Comparison of ENCODE assay signal across 8 mouse cellular contexts in the genomic region with DNA sequence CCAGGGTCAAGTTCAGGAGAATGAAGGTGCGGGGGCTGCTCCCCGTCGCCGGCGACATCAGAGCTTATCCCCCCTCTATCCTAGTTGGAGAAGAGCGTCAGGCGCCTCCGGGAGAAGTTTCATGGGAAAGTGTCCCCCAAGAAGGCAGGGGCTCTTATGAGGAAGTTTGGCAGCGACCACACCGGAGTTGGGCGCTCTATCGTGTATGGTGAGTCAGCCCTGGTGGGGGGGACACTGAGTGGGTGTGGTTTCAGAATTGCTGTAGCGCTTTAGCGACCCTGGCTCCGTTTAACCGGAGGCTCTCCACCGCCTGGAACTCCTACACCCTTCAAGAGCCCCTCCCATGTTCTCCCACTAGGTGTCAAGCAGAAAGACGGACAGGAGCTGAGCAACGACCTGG. TPM values are rescaled to one million over a fixed set of nuclear protein-coding genes. Genes with fewer than 3 reads are reported as not detected.
DNase-seq lines count a peak whose midpoint lies in the region; ATAC-seq and TF ChIP-seq lines count a peak whose summit lies in the region.

No protein-coding gene starts in this region.

- H3K27me3 ChIP-seq in kidney, embryonic 15.5 days: peaks cover 38% of the 10 kb centered on the region
- H3K27me3 ChIP-seq in heart, embryonic 15.5 days: peaks cover 29% of the 10 kb centered on the region
- H3K27me3 ChIP-seq in lung, embryonic 14.5 days (ENCODE audit: insufficient read depth, low read length): peaks cover 23% of the 10 kb centered on the region

- DNase-seq in kidney, adult 18-20 months: no peak
- DNase-seq in adrenal gland, postnatal 36 days: peak; percentile 40 to 61
- DNase-seq in lung, embryonic 14.5 days: no peak
- DNase-seq in ovary, postnatal 10 days (ENCODE audit: low spot score): no peak
- DNase-seq in frontal cortex, adult 2 months (ENCODE audit: extremely low spot score in 1 of 2, low spot score in 1 of 2): no peak

- peak; percentile 30; the same call in 1 of the 2 replicates for ATAC-seq in kidney, embryonic 15.5 days (replicated peaks; ENCODE audit: low FRiP score)
- ATAC-seq in heart, embryonic 15.5 days (replicated peaks; ENCODE audit: insufficient number of reproducible peaks, insufficient read depth, low FRiP score, low read depth): no peak
- no peak for ATAC-seq in lung, embryonic 14.5 days (ENCODE audit: insufficient read depth)
- ATAC-seq in erythroid progenitor cell, adult 5-6 weeks (replicated peaks; ENCODE audit: low FRiP score, poor library complexity, severe bottlenecking): no peak

- H3K27ac ChIP-seq in kidney, embryonic 15.5 days: no peak overlapping the region
- H3K27ac ChIP-seq in heart, embryonic 15.5 days: no peak overlapping the region
- no peak overlapping the region for H3K27ac ChIP-seq in lung, embryonic 14.5 days (ENCODE audit: low read depth)

- peak overlapping the region; percentile 62 for H3K4me3 ChIP-seq in kidney, embryonic 15.5 days (replicated peaks)
- peak overlapping the region; percentile 66 for H3K4me3 ChIP-seq in heart, embryonic 15.5 days
- H3K4me3 ChIP-seq in lung, embryonic 14.5 days (ENCODE audit: low read depth, low read length): peak overlapping the region; percentile 43

- no peak for TF ChIP-seq CTCF in lung, embryonic 14.5 days (IDR thresholded peaks at IDR 0.05; ENCODE audit: low read depth)

- no peaks in the 10 kb centered on the region for H3K9me3 ChIP-seq in kidney, embryonic 15.5 days (replicated peaks)
- H3K9me3 ChIP-seq in heart, embryonic 15.5 days (replicated peaks): no peaks in the 10 kb centered on the region
- no peaks in the 10 kb centered on the region for H3K9me3 ChIP-seq in lung, embryonic 14.5 days (ENCODE audit: low read depth, low read length)

- H3K9ac ChIP-seq in kidney, embryonic 15.5 days: peak overlapping the region; percentile 53
- H3K9ac ChIP-seq in heart, embryonic 15.5 days: peak overlapping the region; percentile 60
- H3K9ac ChIP-seq in lung, embryonic 14.5 days: no peak overlapping the region

- H3K4me1 ChIP-seq in kidney, embryonic 15.5 days: peaks cover 12% of the 10 kb centered on the region
- peaks cover 9% of the 10 kb centered on the region for H3K4me1 ChIP-seq in heart, embryonic 15.5 days (replicated peaks)
- H3K4me1 ChIP-seq in lung, embryonic 14.5 days (ENCODE audit: insufficient read depth): no peaks in the 10 kb centered on the region

- H3K4me2 ChIP-seq in kidney, embryonic 15.5 days: peak overlapping the region; percentile 84
- H3K4me2 ChIP-seq in heart, embryonic 15.5 days: peak overlapping the region; percentile 83
- peak overlapping the region; percentile 67 for H3K4me2 ChIP-seq in lung, embryonic 14.5 days

- no peaks in the 10 kb centered on the region for H3K36me3 ChIP-seq in kidney, embryonic 15.5 days
- no peaks in the 10 kb centered on the region for H3K36me3 ChIP-seq in heart, embryonic 15.5 days
- no peaks in the 10 kb centered on the region for H3K36me3 ChIP-seq in lung, embryonic 14.5 days (ENCODE audit: insufficient read depth)

- WGBS in kidney, embryonic 15.5 days: 3% methylated on average over 19 of the region's 19 CpGs
- 3% methylated on average over 19 of the region's 19 CpGs for WGBS in heart, embryonic 15.5 days
- WGBS in lung, embryonic 14.5 days: 3% methylated on average over 19 of the region's 19 CpGs

RNA-seq across cellular contexts. Expression of a gene that starts 0.8 kb away (rescaled TPM):
- 15.2 and 16.1 TPM in 2 replicates for polyA plus RNA-seq in kidney, embryonic 15.5 days (2015; fragmentation: Nextera tagmentation; extraction: Ambion mirVana)
- 10 to 100 TPM; 19.1 to 20.4 TPM for total RNA-seq in adrenal gland, postnatal 36 days (2021)
- 7.1 and 13.4 TPM in 2 replicates for polyA plus RNA-seq in heart, embryonic 15.5 days (2015; fragmentation: Nextera tagmentation; extraction: Ambion mirVana)
- 8.0 and 9.4 TPM in 2 replicates for polyA plus RNA-seq in lung, embryonic 14.5 days (2014; fragmentation: Nextera tagmentation; extraction: Ambion mirVana)
- 1.1 and 1.7 TPM in 2 replicates for total RNA-seq in erythroid progenitor cell, adult 5-6 weeks (2015; ENCODE audit: low replicate concordance)
- 3.7 and 4.3 TPM in 2 replicates for total RNA-seq in erythroid progenitor cell, adult 5-6 weeks (2017; ENCODE audit: low replicate concordance)
- 227 and 254 TPM in 2 replicates for polyA plus RNA-seq in frontal cortex, adult 2 months (2012; rRNA removed)

RNA-seq across cellular contexts. Expression of a gene that starts 10.3 kb away (rescaled TPM):
- 2.5 and 2.8 TPM in 2 replicates for polyA plus RNA-seq in kidney, embryonic 15.5 days (2015; fragmentation: Nextera tagmentation; extraction: Ambion mirVana)
- 1 to 10 TPM; 3.2 to 3.5 TPM for total RNA-seq in adrenal gland, postnatal 36 days (2021)
- polyA plus RNA-seq in heart, embryonic 15.5 days (2015; fragmentation: Nextera tagmentation; extraction: Ambion mirVana): 2.0 and 3.3 TPM in 2 replicates
- 1.9 and 2.9 TPM in 2 replicates for polyA plus RNA-seq in lung, embryonic 14.5 days (2014; fragmentation: Nextera tagmentation; extraction: Ambion mirVana)
- not detected in 2 replicates for total RNA-seq in erythroid progenitor cell, adult 5-6 weeks (2015; ENCODE audit: low replicate concordance)
- 0.53 TPM in 1 of 2 replicates, not detected in the other for total RNA-seq in erythroid progenitor cell, adult 5-6 weeks (2017; ENCODE audit: low replicate concordance)
- 11.5 and 13.6 TPM in 2 replicates for polyA plus RNA-seq in frontal cortex, adult 2 months (2012; rRNA removed)

RNA-seq across cellular contexts. Expression of a gene that starts 18.7 kb away (rescaled TPM):
- 84.2 and 93.7 TPM in 2 replicates for polyA plus RNA-seq in kidney, embryonic 15.5 days (2015; fragmentation: Nextera tagmentation; extraction: Ambion mirVana)
- total RNA-seq in adrenal gland, postnatal 36 days (2021): 10 to 100 TPM; 26.6 to 45.4 TPM
- 31.1 and 40.4 TPM in 2 replicates for polyA plus RNA-seq in heart, embryonic 15.5 days (2015; fragmentation: Nextera tagmentation; extraction: Ambion mirVana)
- polyA plus RNA-seq in lung, embryonic 14.5 days (2014; fragmentation: Nextera tagmentation; extraction: Ambion mirVana): 77.3 and 83.6 TPM in 2 replicates
- 6.7 and 19.1 TPM in 2 replicates for total RNA-seq in erythroid progenitor cell, adult 5-6 weeks (2015; ENCODE audit: low replicate concordance)
- 7.1 and 16.2 TPM in 2 replicates for total RNA-seq in erythroid progenitor cell, adult 5-6 weeks (2017; ENCODE audit: low replicate concordance)
- 48.3 and 49.1 TPM in 2 replicates for polyA plus RNA-seq in frontal cortex, adult 2 months (2012; rRNA removed)

RNA-seq across cellular contexts. Expression of a gene that starts 29.2 kb away (rescaled TPM):
- 319 and 321 TPM in 2 replicates for polyA plus RNA-seq in kidney, embryonic 15.5 days (2015; fragmentation: Nextera tagmentation; extraction: Ambion mirVana)
- total RNA-seq in adrenal gland, postnatal 36 days (2021): 100 to 1,000 TPM; 154 to 178 TPM
- polyA plus RNA-seq in heart, embryonic 15.5 days (2015; fragmentation: Nextera tagmentation; extraction: Ambion mirVana): 183 and 207 TPM in 2 replicates
- 295 and 296 TPM in 2 replicates for polyA plus RNA-seq in lung, embryonic 14.5 days (2014; fragmentation: Nextera tagmentation; extraction: Ambion mirVana)
- total RNA-seq in erythroid progenitor cell, adult 5-6 weeks (2015; ENCODE audit: low replicate concordance): 47.4 and 59.5 TPM in 2 replicates
- 41.5 and 59.7 TPM in 2 replicates for total RNA-seq in erythroid progenitor cell, adult 5-6 weeks (2017; ENCODE audit: low replicate concordance)
- polyA plus RNA-seq in frontal cortex, adult 2 months (2012; rRNA removed): 115 and 117 TPM in 2 replicates

RNA-seq across cellular contexts. Expression of a gene that starts 50.9 kb away (rescaled TPM):
- not detected in 2 replicates for polyA plus RNA-seq in kidney, embryonic 15.5 days (2015; fragmentation: Nextera tagmentation; extraction: Ambion mirVana)
- not detected for total RNA-seq in adrenal gland, postnatal 36 days (2021)
- not detected in 2 replicates for polyA plus RNA-seq in heart, embryonic 15.5 days (2015; fragmentation: Nextera tagmentation; extraction: Ambion mirVana)
- not detected in 2 replicates for polyA plus RNA-seq in lung, embryonic 14.5 days (2014; fragmentation: Nextera tagmentation; extraction: Ambion mirVana)
- total RNA-seq in erythroid progenitor cell, adult 5-6 weeks (2015; ENCODE audit: low replicate concordance): not detected in 2 replicates
- not detected in 2 replicates for total RNA-seq in erythroid progenitor cell, adult 5-6 weeks (2017; ENCODE audit: low replicate concordance)
- polyA plus RNA-seq in frontal cortex, adult 2 months (2012; rRNA removed): not detected in 2 replicates

Comparison
In these comparisons a context has a peak if more than half of its experiments do, and no peak if none do; other contexts are left out.
1. DNase-seq: peak in adrenal gland, postnatal 36 days (2 of 2); none in kidney, adult 18-20 months (single experiment), lung, embryonic 14.5 days (single experiment), ovary, postnatal 10 days (single experiment) and frontal cortex, adult 2 months (0 of 2).
2. RNA of a gene that starts 0.8 kb away (polyA plus RNA-seq): 227 to 254 TPM in frontal cortex, adult 2 months; 15.2 to 16.1 TPM in kidney, embryonic 15.5 days, 8.0 to 9.4 TPM in lung, embryonic 14.5 days and 7.1 to 13.4 TPM in heart, embryonic 15.5 days; every median in the first group is over 10 times any median in the second.
3. Peak in every context shown above with its lines, with median percentiles within 50 percentile points of each other: H3K4me2 ChIP-seq and H3K4me3 ChIP-seq.